Mouse (Mus musculus): ENCODE results near the gene Elof1. TPM values are rescaled to one million over a fixed set of nuclear protein-coding genes. Genes with fewer than 3 reads are reported as not detected.

Gene Elof1
- total RNA-seq, 2 experiments from 2014 or later, result 62.0 to 64.2 TPM

DNA sequence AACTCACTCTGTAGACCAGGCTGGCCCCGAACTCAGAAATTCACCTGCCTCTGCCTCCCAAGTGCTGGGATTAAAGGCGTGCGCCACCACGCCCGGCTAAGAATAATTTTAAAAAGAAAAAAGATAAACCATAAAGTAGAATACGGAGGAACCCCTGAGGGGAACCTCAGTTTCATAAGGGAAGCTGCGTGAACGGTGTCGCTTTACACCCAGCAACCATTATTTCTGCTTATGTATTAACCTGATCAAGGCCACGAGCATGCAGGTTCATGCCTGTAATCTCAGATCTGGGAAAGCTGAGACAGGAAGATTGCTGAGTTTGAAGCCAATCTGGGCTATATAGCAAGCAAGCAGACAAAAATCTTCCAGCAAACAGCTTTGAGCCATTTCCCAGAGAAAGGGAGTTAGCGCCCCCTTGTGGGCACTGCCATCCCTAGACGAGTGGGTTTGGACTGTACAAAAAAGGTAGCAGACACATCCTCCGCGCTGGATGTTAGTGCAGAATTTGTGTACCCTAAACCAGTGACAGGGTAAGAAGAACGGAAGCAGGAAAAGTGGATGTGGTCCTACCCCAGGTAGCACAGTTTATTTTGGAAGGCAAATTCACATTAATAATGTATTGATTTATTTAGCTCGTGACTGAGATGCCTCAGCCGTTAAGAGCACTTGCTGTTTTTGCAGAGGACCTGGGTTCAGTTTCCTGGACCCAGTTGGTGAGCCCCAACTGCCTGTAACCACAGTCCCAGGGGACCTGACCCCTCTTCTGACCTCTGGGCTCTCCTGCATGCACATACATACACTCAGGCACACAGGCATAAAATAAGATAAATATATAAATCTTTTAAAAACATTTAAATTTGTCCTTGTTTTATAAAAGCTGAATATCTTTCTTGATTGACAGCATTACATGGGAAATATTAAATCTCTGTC is 26.4 kb upstream of the Elof1 start:
- peak; percentile 85 to 92 for DNase-seq (ENCODE audit: low spot score in 2 of 2)
- intact Hi-C loops (cut with DNase I), result loop anchor here (2.0 to 10.0 kb wide), 2 partner anchors 77 to 159 kb away; partner anchors contain the start of gene Rgl3

DNA sequence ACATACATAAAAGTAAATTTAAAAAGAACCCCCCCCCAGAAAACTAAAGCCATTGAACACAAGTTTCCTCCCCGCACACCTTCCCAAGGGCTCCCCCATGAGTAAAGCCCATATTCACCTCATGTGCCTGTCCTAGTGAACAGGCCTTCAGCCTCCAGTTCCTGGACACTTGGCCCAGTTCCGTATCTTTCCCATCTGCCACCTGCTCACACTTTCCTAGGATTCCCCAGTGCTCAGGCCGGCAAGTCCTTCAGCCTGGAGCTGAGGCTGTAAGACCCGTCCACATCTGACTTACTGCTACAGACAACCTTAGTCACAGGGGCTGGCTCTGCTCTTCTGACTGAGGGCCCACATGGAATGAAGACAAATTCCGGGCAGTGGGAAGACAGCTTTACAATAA is 22.8 kb upstream of the Elof1 start:
- intact Hi-C loops (cut with DNase I), result loop anchor here (10.0 kb wide), 1 partner anchor 155 kb away; the partner anchor contains the start of gene Rgl3
- DNase-seq (ENCODE audit: low spot score in 2 of 2), result no peak

DNA sequence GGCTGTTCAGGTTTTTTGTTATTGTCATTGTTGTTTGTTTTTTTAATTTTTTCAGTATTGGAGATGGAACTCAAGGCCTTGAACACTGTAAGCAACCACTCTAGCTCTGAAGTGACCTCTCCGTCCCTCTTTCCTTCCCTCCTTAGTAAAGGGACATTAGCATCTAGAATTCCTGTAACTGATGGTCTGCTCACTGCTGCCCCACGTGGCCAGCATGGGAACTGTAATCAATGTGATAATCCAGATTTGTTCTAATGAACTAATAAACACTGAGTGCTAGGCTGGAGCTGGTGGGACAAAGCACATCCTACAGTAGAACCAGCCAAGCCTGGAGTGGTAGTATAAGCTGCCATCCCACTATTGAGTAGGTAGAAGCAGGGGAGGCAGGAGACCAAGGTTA is 21.5 kb upstream of the Elof1 start:
- DNase-seq (ENCODE audit: low spot score in 2 of 2), result no peak
- intact Hi-C loops (cut with DNase I), result no loop called here

DNA sequence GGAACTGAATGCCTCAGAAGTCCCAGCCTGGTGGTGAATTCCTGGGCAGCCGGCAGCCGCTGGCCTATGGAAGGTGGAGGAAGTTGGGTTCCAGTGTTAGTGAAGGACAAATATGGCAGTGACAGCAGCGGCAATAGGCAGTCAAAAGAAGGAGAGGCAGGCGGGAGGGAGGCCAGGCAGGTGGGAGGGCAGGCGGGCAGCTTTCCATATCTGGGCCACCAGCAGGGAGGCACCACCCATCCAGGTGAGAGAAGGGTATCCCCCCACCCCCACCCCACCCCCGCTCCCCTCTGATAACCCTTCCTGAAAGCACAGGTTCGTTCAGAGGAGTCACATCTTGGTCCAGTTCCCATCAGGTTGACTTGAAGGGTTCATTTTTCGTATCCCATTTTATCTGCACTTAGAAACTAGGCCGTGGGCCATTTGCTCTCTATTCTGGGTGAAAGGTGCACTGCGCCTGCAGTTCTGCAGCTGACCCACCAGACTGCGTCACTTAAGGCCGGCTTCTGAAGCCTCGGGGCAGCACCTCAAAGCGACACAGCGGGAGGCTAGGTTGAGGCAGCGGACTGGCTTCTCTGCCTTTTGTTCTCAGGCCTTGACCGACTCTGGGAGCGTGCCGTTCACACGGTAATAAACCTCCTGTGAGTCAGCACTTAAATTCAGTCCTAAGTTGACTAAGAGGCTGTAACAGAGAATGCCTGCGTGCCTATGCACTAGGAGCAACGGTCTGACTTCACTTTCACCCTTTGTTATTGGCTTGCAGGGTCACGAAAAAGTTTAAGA is 20.0 kb upstream of the Elof1 start:
- intact Hi-C loops (cut with DNase I), result no loop called here
- no peak for DNase-seq (ENCODE audit: low spot score in 2 of 2)

DNA sequence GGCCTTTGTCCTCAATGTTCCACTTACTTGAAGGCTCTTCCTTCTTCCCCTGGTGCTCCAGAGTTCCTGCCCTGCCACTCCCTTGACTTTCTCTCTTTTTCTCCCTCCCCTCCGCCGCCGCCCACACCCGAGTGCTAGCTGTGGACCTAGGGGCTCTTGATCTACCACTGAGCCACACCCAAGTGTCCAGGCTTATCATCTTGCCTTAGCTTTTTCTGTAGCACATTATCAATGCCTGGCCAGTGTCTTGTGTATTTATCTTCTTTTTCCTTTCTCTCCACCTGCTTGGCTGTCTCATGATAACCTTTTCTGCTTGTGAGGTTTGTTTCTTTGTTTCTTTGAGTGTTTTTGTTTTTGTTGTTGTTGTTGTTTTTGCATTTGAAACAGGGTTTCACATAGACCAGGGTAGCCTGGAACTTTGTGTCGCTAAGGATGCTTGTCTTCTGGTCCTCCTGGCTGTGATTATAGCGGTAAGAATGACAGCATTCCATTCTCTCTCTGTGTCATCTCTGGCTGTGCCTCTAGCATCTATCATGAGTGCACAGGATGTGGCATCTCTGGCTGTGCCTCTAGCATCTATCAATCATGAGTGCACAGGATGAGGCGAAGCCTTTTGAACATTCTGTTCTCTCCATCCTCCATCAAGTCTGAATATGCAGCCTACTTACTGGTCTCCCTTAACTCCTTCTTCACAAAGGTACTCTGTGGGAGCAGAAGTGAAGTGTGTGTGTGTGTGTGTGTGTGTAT is 18.8 kb upstream of the Elof1 start, which contains the start of gene Acp5:
Gene Acp5 (minus strand): TSS at position 68 of the 747 bp plus-strand sequence.
- intact Hi-C loops (cut with DNase I), result no loop called here
- DNase-seq (ENCODE audit: low spot score in 2 of 2), result no peak

DNA sequence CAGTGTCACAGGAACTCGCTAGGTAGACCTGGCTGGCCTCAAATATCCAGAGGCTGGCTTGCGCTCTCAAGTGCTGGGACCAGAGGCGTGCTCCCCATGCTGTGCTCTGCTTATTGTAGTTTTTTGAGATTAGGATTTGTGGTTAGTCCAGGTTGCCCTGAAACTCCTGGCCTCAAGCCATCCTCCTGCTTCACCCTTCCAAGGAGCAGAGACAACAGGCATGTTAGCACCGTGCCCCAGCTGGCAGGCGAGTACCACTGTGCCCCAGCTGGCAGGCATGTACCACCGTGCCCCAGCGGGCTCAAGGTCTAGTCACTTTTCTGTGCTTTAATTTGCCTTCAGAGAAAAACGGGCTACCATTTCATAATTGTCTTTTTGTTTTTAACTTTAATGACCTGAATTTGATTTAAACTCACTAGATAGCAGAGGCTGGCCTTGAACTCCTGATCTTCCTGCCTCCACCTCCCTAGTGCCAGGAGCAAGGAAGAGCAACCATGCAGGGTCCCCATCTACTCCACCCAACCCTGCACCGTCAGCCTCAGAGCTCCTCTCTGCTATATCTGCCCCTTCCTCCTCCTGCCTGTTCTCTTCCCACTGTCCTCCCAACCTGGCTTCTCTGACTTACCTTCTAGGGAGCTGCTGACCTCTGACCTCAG is 18.1 kb upstream of the Elof1 start:
- intact Hi-C loops (cut with DNase I), result no loop called here
- DNase-seq (ENCODE audit: low spot score in 2 of 2), result no peak

DNA sequence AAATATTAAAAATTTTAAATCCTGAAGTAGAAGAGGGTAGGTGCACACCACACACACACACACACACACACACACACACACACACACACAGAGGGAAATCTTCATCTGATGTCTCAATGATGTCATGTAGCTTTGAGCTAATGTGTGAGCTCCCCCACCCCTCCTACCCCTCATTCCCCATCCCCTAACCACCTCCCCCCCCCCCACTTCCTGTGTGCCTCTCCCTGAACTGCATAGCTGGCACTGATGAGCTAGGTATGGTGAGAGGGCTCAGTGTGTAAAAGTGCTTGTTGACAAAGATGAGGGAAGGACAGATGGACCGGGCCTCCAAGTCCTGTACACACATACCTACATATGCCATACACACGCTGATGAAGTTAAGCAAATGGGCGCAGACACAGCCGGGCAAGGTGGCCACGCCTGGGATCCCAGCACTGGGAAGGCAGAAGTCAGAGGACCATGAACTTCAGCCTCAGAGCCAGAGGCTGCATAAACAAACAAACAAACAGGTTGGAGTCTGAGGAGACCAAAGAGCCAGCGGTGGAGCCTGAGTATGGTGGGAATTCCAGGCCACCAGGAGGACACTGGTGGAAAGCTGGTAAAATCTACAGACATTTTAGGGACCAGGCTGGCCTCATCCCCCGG is 17.4 kb upstream of the Elof1 start:
- DNase-seq (ENCODE audit: low spot score in 2 of 2), result no peak
- intact Hi-C loops (cut with DNase I), result no loop called here

DNA sequence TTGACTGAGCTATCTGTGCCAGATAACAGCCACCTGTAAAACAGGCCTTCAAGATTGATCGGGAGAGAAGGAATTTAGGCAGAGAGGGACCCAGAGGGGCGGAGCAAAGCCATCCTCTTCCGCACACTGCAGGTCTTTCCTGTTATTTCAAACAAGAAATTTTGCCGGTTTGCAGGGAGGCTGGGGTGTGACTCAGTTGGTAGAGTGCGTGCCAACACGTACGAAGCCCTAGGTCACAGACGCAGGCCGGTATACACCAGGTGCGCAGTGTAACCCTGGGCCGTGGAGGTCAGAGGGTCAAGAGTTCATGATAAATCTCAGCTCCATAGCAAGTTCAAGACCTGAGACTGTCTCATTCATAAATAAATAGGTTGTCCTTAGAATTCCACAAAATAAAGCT is 15.2 kb upstream of the Elof1 start:
- intact Hi-C loops (cut with DNase I), result no loop called here
- no peak for DNase-seq (ENCODE audit: low spot score in 2 of 2)

DNA sequence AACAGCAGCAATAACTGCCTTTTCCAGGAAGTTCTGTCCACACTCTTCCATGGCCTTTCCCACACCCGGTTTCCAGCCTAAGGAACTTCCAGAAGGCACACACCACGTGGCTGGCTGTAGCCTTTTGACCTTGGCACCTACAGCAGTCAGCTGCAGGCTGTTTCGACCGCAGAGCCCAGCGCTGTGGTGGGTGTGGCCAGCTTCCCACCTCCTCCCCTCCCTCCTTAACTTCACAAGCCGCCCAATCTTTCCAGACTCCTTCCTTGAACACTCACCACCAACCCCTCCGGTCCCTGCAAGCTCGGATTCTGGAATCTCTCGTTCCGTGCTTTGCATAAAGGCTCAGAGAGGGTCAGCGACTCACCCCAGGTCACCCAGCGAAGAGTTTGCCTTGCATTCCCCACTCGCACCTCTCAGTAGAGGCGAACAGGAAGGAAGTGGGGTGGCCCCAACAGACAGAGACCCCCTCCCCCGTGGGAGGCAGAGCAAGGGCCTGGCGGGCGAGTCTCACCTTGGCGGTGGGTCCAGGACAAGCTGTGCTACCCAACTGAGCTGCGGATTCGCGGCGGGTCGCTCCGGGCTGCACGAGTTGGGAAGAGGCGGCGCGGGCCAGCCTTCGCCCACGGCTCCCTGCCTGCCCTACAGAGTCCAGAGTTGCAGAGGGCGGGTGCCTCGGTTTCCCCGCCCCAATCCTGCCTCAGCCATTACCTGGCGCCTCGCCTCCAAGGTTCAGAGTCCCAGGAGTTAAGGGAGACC is 14.4 kb upstream of the Elof1 start:
- no peak for DNase-seq (ENCODE audit: low spot score in 2 of 2)
- intact Hi-C loops (cut with DNase I), result no loop called here

DNA sequence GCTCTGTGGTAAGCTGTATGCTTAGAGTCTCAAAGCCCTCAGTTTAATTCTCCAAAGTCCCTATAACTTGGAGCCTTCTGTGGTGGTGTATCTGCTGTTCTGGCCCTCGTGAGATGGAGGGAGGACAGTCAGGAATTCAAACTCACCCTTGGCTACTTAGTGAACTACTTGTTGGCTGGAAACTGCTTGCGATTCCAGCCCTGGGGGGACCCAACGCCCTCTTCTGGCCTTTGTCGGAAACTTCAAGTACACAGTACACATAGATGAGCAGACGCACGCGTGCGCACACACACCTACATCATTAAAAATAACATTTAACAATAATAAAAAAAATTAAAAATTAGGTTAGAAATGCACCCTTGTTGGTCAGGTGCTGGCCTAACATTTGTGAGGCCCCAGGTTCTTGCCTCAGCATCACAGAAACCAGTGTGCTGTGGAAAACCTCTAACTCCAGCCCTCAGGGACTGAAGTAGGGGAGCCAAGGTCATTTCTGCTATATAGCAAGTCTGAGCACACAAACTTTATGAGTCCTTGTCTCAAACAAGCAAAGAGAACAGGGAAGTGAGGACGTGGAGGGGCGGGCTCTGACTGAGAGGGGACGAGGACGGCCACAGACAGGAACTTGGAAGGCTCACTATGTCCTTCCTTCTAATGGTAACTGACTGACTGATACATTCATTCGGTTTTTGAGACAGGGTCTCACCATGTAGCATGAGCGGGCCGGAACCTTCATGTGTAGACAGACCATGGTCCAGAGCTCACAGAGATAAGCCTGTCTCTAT is 8.5 kb upstream of the Elof1 start:
- intact Hi-C loops (cut with DNase I), result no loop called here
- DNase-seq (ENCODE audit: low spot score in 2 of 2), result no peak

DNA sequence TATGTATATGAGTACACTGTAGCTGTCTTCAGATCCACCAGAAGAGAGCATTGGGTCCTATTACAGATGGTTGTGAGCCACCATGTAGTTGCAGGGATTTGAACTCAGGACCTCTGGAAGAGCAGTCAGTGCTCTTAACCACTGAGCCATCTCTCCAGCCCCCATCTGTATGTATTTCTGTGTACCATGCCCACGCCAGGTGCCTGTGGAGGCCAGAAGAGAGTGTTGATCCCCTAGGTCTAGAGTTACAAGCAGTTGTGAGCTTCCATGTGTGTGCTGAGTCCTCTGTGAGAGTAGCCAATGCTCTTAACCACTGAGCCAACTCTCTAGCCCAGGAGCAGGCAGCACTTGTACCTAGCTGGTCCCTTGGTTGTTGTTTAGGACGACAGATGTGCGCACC is 7.2 kb upstream of the Elof1 start:
- intact Hi-C loops (cut with DNase I), result no loop called here
- DNase-seq (ENCODE audit: low spot score in 2 of 2), result no peak

DNA sequence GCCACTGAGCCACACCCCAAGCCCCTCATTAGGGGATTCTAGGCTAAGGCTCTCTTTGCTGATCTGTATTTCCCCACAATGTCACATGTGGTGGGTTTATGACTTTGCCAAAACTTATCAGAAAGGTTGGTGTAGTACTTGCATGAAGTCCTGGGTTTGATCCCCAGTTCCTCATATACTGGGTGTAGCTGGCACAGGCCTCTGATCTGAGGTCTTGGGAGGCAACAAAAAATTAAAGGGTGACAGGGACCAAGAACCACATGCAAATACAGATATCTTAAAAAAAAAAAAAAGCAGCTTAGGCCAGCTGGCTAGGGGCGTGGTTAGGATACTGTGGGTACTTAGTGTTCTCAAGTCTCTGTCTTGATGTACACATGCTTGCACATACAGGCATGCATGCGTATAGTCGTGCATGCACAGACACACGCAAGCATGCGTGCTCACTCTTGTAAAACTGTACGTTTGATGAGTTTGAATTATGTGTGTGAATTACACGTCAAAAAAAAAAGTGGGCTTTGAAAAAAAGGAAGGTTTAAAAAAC is 6.2 kb upstream of the Elof1 start:
- intact Hi-C loops (cut with DNase I), result no loop called here
- DNase-seq (ENCODE audit: low spot score in 2 of 2), result no peak

DNA sequence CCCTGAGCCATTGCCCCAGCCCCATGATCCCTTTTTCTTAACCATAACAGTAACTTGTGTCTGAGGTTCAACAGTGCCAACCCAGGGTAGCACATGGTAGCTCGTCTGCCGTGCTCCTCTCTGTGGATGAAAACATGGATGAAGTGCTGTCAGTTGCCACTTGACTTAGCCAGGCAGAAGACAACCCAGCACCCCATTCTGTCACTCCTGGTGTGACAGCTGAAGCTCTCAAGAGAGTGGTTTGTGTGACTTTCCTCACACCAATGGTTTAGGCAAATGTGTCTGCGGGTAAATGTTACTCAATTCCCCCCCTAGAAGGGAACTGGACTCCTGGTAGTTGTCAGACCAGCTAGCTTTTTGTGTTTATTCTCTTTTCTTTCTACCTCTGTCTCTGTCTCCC is 5.0 kb upstream of the Elof1 start:
- DNase-seq (ENCODE audit: low spot score in 2 of 2), result no peak
- intact Hi-C loops (cut with DNase I), result no loop called here

DNA sequence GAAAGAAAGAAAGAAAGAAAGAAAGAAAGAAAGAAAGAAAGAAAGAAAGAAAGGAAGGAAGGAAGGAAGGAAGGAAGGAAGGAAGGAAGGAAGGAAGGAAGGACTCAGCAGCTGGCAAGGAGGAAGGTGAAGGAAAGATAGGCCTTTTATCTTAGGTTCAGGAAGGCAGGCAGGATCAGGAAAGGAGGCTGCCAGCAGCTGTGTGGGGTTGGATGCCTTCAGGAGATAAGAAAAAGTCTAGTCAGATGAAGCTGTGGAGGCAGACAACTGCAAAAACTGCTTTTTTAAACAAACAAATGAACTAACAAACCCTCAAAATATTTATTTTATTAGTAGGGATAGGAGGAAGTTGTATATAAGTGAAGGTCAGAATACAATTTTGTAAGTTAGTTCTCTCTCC is 4.6 kb upstream of the Elof1 start:
- intact Hi-C loops (cut with DNase I), result no loop called here
- no peak for DNase-seq (ENCODE audit: low spot score in 2 of 2)

DNA sequence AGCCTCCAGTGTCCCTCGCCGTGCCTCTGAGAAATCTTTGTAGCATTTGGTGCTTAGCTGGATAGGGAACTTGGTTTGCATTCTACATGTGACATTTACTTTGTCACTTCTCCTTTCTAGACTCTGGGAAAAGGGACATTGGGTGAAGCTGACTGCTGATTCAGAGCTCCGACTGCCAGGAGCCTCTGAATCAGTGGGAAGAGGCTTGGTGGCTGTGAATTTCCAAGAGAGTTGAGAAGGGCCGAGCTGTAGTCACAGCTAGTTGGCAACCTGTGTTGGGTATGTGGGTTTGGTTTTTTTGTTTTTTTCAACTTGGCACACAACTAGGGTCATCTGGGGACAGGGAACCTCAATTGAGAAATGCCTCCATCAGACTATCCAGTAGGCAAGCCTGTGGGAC is 2.6 kb upstream of the Elof1 start:
- intact Hi-C loops (cut with DNase I), result no loop called here
- peak; percentile 41 to 69 for DNase-seq (ENCODE audit: low spot score in 2 of 2)

DNA sequence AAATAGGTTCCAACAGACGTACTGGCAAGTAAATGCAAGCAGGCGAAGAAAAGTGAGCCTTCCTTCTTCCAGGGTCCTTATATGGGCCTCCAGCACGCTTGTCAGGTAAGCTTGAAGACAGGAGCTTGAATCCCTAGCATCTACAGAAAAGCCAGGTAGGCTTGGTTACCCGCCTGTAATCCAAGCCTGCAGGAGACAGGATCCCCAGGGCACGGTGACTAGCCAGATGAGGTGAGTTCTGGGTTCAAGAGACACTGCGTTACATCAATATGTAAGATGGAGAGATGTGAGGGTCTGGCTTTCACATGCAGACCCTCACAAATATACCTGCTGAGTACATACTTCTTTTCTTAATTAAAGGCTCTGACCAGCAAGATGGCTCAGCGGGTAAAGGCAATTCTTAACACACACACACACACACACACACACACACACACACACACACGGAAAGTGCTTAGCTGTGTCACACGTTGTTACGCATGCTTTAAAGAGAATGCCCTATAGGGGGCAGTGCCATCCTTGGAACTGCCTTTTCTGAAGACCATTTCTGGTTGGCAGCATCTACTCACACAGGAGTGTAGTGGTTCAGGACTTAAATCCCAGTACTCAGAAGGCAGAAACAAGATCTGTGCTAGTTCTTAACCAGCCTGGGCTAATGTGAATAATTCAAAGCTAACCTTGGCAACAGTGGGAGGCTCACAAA is 933 bp upstream of the Elof1 start:
- intact Hi-C loops (cut with DNase I), result no loop called here
- peak; percentile 72 to 89 for DNase-seq (ENCODE audit: low spot score in 2 of 2)

DNA sequence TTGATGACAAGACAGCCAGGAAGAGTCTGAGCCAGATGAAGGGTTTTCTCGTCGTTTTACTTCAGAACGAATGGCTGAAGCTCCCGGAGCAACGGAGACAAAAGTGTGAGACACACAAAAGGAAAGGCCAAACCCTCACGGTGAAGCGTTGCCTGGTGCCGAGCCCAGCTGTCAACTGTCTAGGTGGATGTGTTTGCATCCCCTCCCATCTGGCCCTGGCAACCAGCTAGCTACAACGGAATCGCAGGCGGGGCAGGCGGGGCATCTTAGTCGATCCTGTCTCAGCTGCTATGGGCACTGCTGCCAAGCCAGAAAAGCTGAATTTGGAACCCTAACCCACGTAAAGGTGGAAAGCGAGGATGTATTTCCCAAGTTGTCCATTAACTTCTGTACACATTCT is 886 bp downstream of the Elof1 start:
- DNase-seq (ENCODE audit: low spot score in 2 of 2), result peak in 1 of 2 experiments; percentile 20
- intact Hi-C loops (cut with DNase I), result no loop called here

Measured in left cerebral cortex, postnatal 14 days (tissue).